Mouse (Mus musculus): ENCODE measurements around the gene Sult6b2.

DNA sequence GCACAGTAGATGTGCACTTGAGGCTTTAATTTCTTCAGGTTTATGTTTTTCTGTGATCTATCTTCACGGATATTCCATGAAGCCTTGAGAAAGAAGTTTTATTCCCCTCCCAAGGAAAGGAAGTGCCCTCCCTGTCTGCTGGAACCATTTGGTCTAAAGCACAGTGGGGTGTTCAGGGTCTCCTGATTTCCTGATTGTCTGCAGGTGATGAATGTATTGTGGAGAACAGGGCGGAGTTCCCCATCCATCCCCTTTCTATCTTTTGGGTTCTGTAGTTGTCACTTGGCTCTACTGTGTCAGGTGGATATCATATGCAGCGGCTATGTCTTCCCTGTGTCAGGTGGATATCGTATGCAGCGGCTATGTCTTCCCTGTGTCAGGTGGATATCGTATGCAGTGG is 62.5 kb downstream of the Sult6b2 start:
- TF ChIP-seq CTCF (IDR thresholded peaks at IDR 0.05; ENCODE audit: low read depth) (no peak), EP300 (IDR thresholded peaks at IDR 0.05; ENCODE audit: low read depth) (no peak)

Measured in heart, postnatal 0 days (tissue).